Mouse (Mus musculus) hindbrain, embryonic 13.5 days (tissue): ENCODE results near the gene Olfr99. TPM values are rescaled to one million over a fixed set of nuclear protein-coding genes. Genes with fewer than 3 reads are reported as not detected.

ENCODE experiments used
- ATAC-seq: fragments of 200-750 bp; cut with Nextera tagmentation; 2 replicates; pipeline ENCODE4 v1.8.0; 2017; ENCODE audit warnings: moderate TSS enrichment; ENCODE audit not compliant: low FRiP score
- H3K27ac ChIP-seq: fragments of 300-500 bp; sonication (generic); 2 replicates; pipeline ENCODE4 v1.5.1; 2015; ENCODE audit warnings: inconsistent platforms, mild to moderate bottlenecking, moderate library complexity
- H3K27me3 ChIP-seq: fragments of 300-500 bp; sonication (generic); 2 replicates; pipeline ENCODE4 v1.6.1; 2015; ENCODE audit warnings: mild to moderate bottlenecking, inconsistent platforms
- H3K36me3 ChIP-seq: fragments of 300-500 bp; sonication (generic); 2 replicates; pipeline ENCODE4 v1.6.1; 2015; ENCODE audit warnings: mild to moderate bottlenecking, inconsistent platforms
- H3K4me1 ChIP-seq: fragments of 300-500 bp; sonication (generic); replicated peaks from 2 replicates; pipeline ENCODE4 v1.6.1; 2015; ENCODE audit warnings: inconsistent platforms
- H3K4me2 ChIP-seq: fragments of 300-500 bp; sonication (generic); 2 replicates; pipeline ENCODE4 v1.6.1; 2015; ENCODE audit warnings: inconsistent platforms, mild to moderate bottlenecking, moderate library complexity
- H3K4me3 ChIP-seq: fragments of 300-500 bp; sonication (generic); 2 replicates; pipeline ENCODE4 v1.5.1; 2015; ENCODE audit warnings: mild to moderate bottlenecking, inconsistent platforms
- H3K9ac ChIP-seq: fragments of 300-500 bp; sonication (generic); 2 replicates; pipeline ENCODE4 v1.6.1; 2015; ENCODE audit warnings: mild to moderate bottlenecking, inconsistent platforms
- H3K9me3 ChIP-seq: fragments of 300-500 bp; sonication (generic); 2 replicates; pipeline ENCODE4 v1.6.1; 2016; ENCODE audit warnings: inconsistent platforms
- WGBS: fragments of 180-500 bp; shearing (Covaris S2); methylation state at CpG from one replicate; pipeline ENCODE4 v1.1.7; 2015; 5-methylcytosine and 5-hydroxymethylcytosine counted together
- polyA plus RNA-seq: library from polyadenylated mRNA; unstranded; fragments of >200 nt; fragmentation: Nextera tagmentation; extraction: Ambion mirVana; gene quantifications from 2 replicates; pipeline ENCODE4 v1.2.1, GENCODE M21; 2015

Olfr99 gene
- 0.14 TPM in 1 of 2 replicates, not detected in the other for polyA plus RNA-seq

GRCm38 (mm10) chr17:37283360-37283759, at the start of gene Olfr99:
TSS of gene Olfr99 (minus strand) at chr17:37283460.
- Histone ChIP-seq H3K36me3 (no peaks in the 10 kb centered on the region), H3K4me2 (no peak within 1 kb of the TSS), H3K4me1 (no peaks in the 10 kb centered on the region), H3K9me3 (no peaks in the 10 kb centered on the region), H3K4me3 (no peak within 1 kb of the TSS), H3K27me3 (no peaks in the 10 kb centered on the region), H3K9ac (no peak within 1 kb of the TSS), H3K27ac (no peak within 1 kb of the TSS)
- WGBS = 84% methylated on average over 1 of the region's 1 CpGs
- no peak for ATAC-seq

GRCm38 (mm10) chr17:37316954-37317353, 33.7 kb upstream of the Olfr99 start, which contains the start of gene Olfr102:
TSS of gene Olfr102 (minus strand) at chr17:37317054.
- ATAC-seq = no peak
- Histone ChIP-seq H3K4me3 (no peak within 1 kb of the TSS), H3K9me3 (no peaks in the 10 kb centered on the region), H3K9ac (no peak within 1 kb of the TSS), H3K36me3 (no peaks in the 10 kb centered on the region), H3K4me2 (no peak within 1 kb of the TSS), H3K4me1 (no peaks in the 10 kb centered on the region), H3K27me3 (no peaks in the 10 kb centered on the region), H3K27ac (no peak within 1 kb of the TSS)

- Histone ChIP-seq H3K9me3 (no peaks in the 10 kb centered on the region), H3K9ac (no peak overlapping the region), H3K36me3 (no peaks in the 10 kb centered on the region), H3K27me3 (no peaks in the 10 kb centered on the region), H3K4me1 (no peaks in the 10 kb centered on the region), H3K4me3 (no peak overlapping the region), H3K4me2 (no peak overlapping the region), H3K27ac (no peak overlapping the region)
- no peak for ATAC-seq
- 53% methylated on average over 2 of the region's 2 CpGs for WGBS
These were observed 27.0 kb upstream of the Olfr99 start for GRCm38 (mm10) chr17:37310146-37310699.

GRCm38 (mm10) chr17:37308483-37308882, 25.2 kb upstream of the Olfr99 start:
- no peaks in the 10 kb centered on the region for H3K36me3 ChIP-seq
- H3K27ac ChIP-seq = no peak overlapping the region
- H3K4me3 ChIP-seq = no peak overlapping the region
- no peak overlapping the region for H3K4me2 ChIP-seq
- H3K27me3 ChIP-seq = no peaks in the 10 kb centered on the region
- H3K4me1 ChIP-seq = no peaks in the 10 kb centered on the region
- no peak overlapping the region for H3K9ac ChIP-seq
- ATAC-seq = no peak
- no peaks in the 10 kb centered on the region for H3K9me3 ChIP-seq
- WGBS = 50% methylated on average over 4 of the region's 4 CpGs

- no peak within 1 kb of the TSS for H3K4me2 ChIP-seq
- WGBS = 81% methylated on average over 4 of the region's 4 CpGs
- H3K27ac ChIP-seq = no peak within 1 kb of the TSS
- no peaks in the 10 kb centered on the region for H3K4me1 ChIP-seq
- H3K9me3 ChIP-seq = no peaks in the 10 kb centered on the region
- no peaks in the 10 kb centered on the region for H3K27me3 ChIP-seq
- no peak within 1 kb of the TSS for H3K9ac ChIP-seq
- no peak for ATAC-seq
- H3K36me3 ChIP-seq = no peaks in the 10 kb centered on the region
- H3K4me3 ChIP-seq = no peak within 1 kb of the TSS
These were observed 21.0 kb upstream of the Olfr99 start, which contains the start of gene Olfr101 for GRCm38 (mm10) chr17:37304213-37304612. TSS of gene Olfr101 (minus strand) at chr17:37304313.

GRCm38 (mm10) chr17:37280331-37280730, 2.9 kb downstream of the Olfr99 start:
- no peaks in the 10 kb centered on the region for H3K4me1 ChIP-seq
- no peak overlapping the region for H3K27ac ChIP-seq
- WGBS = 81% methylated on average over 1 of the region's 1 CpGs
- H3K4me3 ChIP-seq = no peak overlapping the region
- H3K27me3 ChIP-seq = no peaks in the 10 kb centered on the region
- H3K4me2 ChIP-seq = no peak overlapping the region
- H3K36me3 ChIP-seq = no peaks in the 10 kb centered on the region
- no peaks in the 10 kb centered on the region for H3K9me3 ChIP-seq
- no peak overlapping the region for H3K9ac ChIP-seq
- ATAC-seq = no peak

GRCm38 (mm10) chr17:37276573-37276972, 6.7 kb downstream of the Olfr99 start:
- no peak overlapping the region for H3K9ac ChIP-seq
- no peak for ATAC-seq

GRCm38 (mm10) chr17:37275626-37276248, 7.5 kb downstream of the Olfr99 start:
- whole genome bisulfite sequencing = 85% methylated on average over 2 of the region's 2 CpGs
- H3K27me3 ChIP-seq = 0 out of 2 replicates have a peak, but pooled peaks cover 6% of the 10 kb centered on the region
- no peak overlapping the region for H3K9ac ChIP-seq
- H3K4me3 ChIP-seq = no peak overlapping the region
- H3K4me1 ChIP-seq = no peaks in the 10 kb centered on the region
- H3K9me3 ChIP-seq = no peaks in the 10 kb centered on the region
- no peak for ATAC-seq
- H3K4me2 ChIP-seq = no peak overlapping the region
- H3K27ac ChIP-seq = no peak overlapping the region
- H3K36me3 ChIP-seq = no peaks in the 10 kb centered on the region

More at GRCm38 (mm10) chr17:37276573-37276972, 6.7 kb downstream of the Olfr99 start:
- H3K4me2 ChIP-seq = no peak overlapping the region
- no peaks in the 10 kb centered on the region for H3K4me1 ChIP-seq
- H3K27me3 ChIP-seq = no peaks in the 10 kb centered on the region
- no peaks in the 10 kb centered on the region for H3K9me3 ChIP-seq
- no peak overlapping the region for H3K4me3 ChIP-seq
- no peak overlapping the region for H3K27ac ChIP-seq
- H3K36me3 ChIP-seq = no peaks in the 10 kb centered on the region

GRCm38 (mm10) chr17:37270702-37271092, 12.6 kb downstream of the Olfr99 start:
- no peaks in the 10 kb centered on the region for H3K9me3 ChIP-seq
- H3K27me3 ChIP-seq = 0 out of 2 replicates have a peak, but pooled peaks cover 8% of the 10 kb centered on the region
- peak overlapping the region; percentile 60 for H3K9ac ChIP-seq
- no peak overlapping the region for H3K27ac ChIP-seq
- peak; percentile 23 for ATAC-seq
- 68% methylated on average over 8 of the region's 8 CpGs for WGBS
- H3K4me2 ChIP-seq = peak overlapping the region; percentile 92
- no peaks in the 10 kb centered on the region for H3K36me3 ChIP-seq
- peak overlapping the region; percentile 50 for H3K4me3 ChIP-seq
- H3K4me1 ChIP-seq = peaks cover 4% of the 10 kb centered on the region; the same call in 1 of the 2 replicates

GRCm38 (mm10) chr17:37270058-37270701, 13.1 kb downstream of the Olfr99 start, which contains the start of gene H2-M3:
TSS of gene H2-M3 (plus strand) at chr17:37270220.
- 6% methylated on average over 26 of the region's 26 CpGs for WGBS
- Histone ChIP-seq H3K9me3 (no peaks in the 10 kb centered on the region), H3K9ac (peak within 1 kb of the TSS; percentile 60), H3K4me2 (peak within 1 kb of the TSS; percentile 92), H3K27me3 (0 out of 2 replicates have a peak, but pooled peaks cover 8% of the 10 kb centered on the region), H3K27ac (no peak within 1 kb of the TSS), H3K4me1 (peaks cover 4% of the 10 kb centered on the region; the same call in 1 of the 2 replicates), H3K36me3 (no peaks in the 10 kb centered on the region), H3K4me3 (peak within 1 kb of the TSS; percentile 50)
- ATAC-seq = peak; percentile 98

GRCm38 (mm10) chr17:37263626-37264025, 19.6 kb downstream of the Olfr99 start, which contains the start of gene Olfr98:
TSS of gene Olfr98 (minus strand) at chr17:37263749.
- no peak within 1 kb of the TSS for H3K4me3 ChIP-seq
- ATAC-seq = no peak
- H3K36me3 ChIP-seq = no peaks in the 10 kb centered on the region
- H3K27ac ChIP-seq = no peak within 1 kb of the TSS
- H3K4me2 ChIP-seq = no peak within 1 kb of the TSS
- H3K27me3 ChIP-seq = no peaks in the 10 kb centered on the region
- H3K4me1 ChIP-seq = no peaks in the 10 kb centered on the region
- H3K9me3 ChIP-seq = no peaks in the 10 kb centered on the region
- 83% methylated on average over 1 of the region's 1 CpGs for WGBS
- H3K9ac ChIP-seq = no peak within 1 kb of the TSS

- Histone ChIP-seq H3K36me3 (no peaks in the 10 kb centered on the region), H3K27me3 (no peaks in the 10 kb centered on the region), H3K4me3 (no peak overlapping the region), H3K4me2 (no peak overlapping the region), H3K4me1 (no peaks in the 10 kb centered on the region), H3K9me3 (no peaks in the 10 kb centered on the region), H3K27ac (no peak overlapping the region), H3K9ac (no peak overlapping the region)
- ATAC-seq = no peak
- WGBS = 8% methylated on average over 1 of the region's 1 CpGs
These were observed 32.7 kb downstream of the Olfr99 start for GRCm38 (mm10) chr17:37250544-37250943.
